Mouse (Mus musculus) liver, embryonic 14.5 days (tissue): ENCODE data around the gene Fam222b.

Experiments used
- CTCF ChIP-seq: IDR thresholded peaks from 2 replicates; pipeline ENCODE4 v1.5.1; 2016; ENCODE audit warnings: antibody characterized with exemption, low read depth, control low read depth
- EP300 ChIP-seq: IDR thresholded peaks from 2 replicates; pipeline ENCODE4 v1.6.1; 2016; ENCODE audit warnings: antibody characterized with exemption, low read depth

- TF ChIP-seq CTCF (no peak), EP300 (no peak)
Measured at GRCm38 (mm10) chr11:78205361-78206206, 111.1 kb downstream of the Fam222b start.
